Mouse (Mus musculus) heart, postnatal 36 days (tissue): ENCODE measurements at regions not wholly inside any gene's neighbourhood (a gene's known extent, or its start where the extent isn't known, plus 50 kb on each side); places are given as distances from the start of the nearest gene placed in this dataset.
"Not testable (repeated sequence)": the region's sequence is repeated elsewhere in the genome, so short reads cannot be mapped to it uniquely, and the experiment has no call there.

Experiments
- DNase-seq, 2 experiments: peaks; one replicate each; pipeline ENCODE4 v3.0.0; 2021 to 2022
- intact Hi-C: fragments of 180-260 bp; cut with DNase I; formaldehyde crosslinking; loops from one replicate; pipeline ENCODE4 v1.15.1; 2025

GRCm38 (mm10) chr12:27978257-27978931 is 573.8 kb downstream of the Dcdc2c start:
- DNase-seq: no peak
- intact Hi-C loops: no loop called here

GRCm38 (mm10) chr12:27977548-27978256 is 574.5 kb downstream of the Dcdc2c start:
- intact Hi-C loops: no loop called here
- no peak for DNase-seq

GRCm38 (mm10) chr12:27962908-27963307 is 589.3 kb downstream of the Dcdc2c start:
- DNase-seq: no peak
- intact Hi-C loops: no loop called here

GRCm38 (mm10) chr12:27960064-27960463 is 592.1 kb downstream of the Dcdc2c start:
- intact Hi-C loops: no loop called here
- no peak for DNase-seq

- DNase-seq: no peak
- intact Hi-C loops: no loop called here
Observed at GRCm38 (mm10) chr12:27947646-27948045, 604.6 kb downstream of the Dcdc2c start.

GRCm38 (mm10) chr12:27946866-27947459 is 604.6 kb upstream of the Sox11 start:
- no peak for DNase-seq
- intact Hi-C loops: no loop called here

- intact Hi-C loops: no loop called here
- DNase-seq: no peak
Observed at GRCm38 (mm10) chr12:27945411-27945810, 603.0 kb upstream of the Sox11 start.

- DNase-seq: no peak
- intact Hi-C loops: no loop called here
Observed at GRCm38 (mm10) chr12:27941053-27941452, 598.7 kb upstream of the Sox11 start.

GRCm38 (mm10) chr12:27932382-27933140 is 590.2 kb upstream of the Sox11 start:
- intact Hi-C loops: no loop called here
- DNase-seq: no peak

- no peak for DNase-seq
- intact Hi-C loops: no loop called here
Observed at GRCm38 (mm10) chr12:27928366-27928963, 586.1 kb upstream of the Sox11 start.

- intact Hi-C loops: no loop called here
- DNase-seq: no peak
Observed at GRCm38 (mm10) chr12:27926730-27927129, 584.4 kb upstream of the Sox11 start.

GRCm38 (mm10) chr12:27920607-27921006 is 578.2 kb upstream of the Sox11 start:
- intact Hi-C loops: no loop called here
- no peak for DNase-seq

GRCm38 (mm10) chr12:27916401-27916920 is 574.1 kb upstream of the Sox11 start:
- intact Hi-C loops: no loop called here
- peak; percentile 2 to 4 for DNase-seq

GRCm38 (mm10) chr12:27909417-27910100 is 567.2 kb upstream of the Sox11 start:
- no peak for DNase-seq
- intact Hi-C loops: no loop called here

GRCm38 (mm10) chr12:27896682-27897081 is 554.3 kb upstream of the Sox11 start:
- intact Hi-C loops, DNase-seq: not testable (repeated sequence)

- intact Hi-C loops: no loop called here
Observed at GRCm38 (mm10) chr12:27881720-27882119, 539.3 kb upstream of the Sox11 start.

GRCm38 (mm10) chr12:27866421-27866820 is 524.0 kb upstream of the Sox11 start:
- intact Hi-C loops: no loop called here

More at GRCm38 (mm10) chr12:27881720-27882119, 539.3 kb upstream of the Sox11 start:
- no peak for DNase-seq

GRCm38 (mm10) chr12:27849537-27849936 is 507.2 kb upstream of the Sox11 start:
- intact Hi-C loops: no loop called here
- DNase-seq: peak in 1 of 2 experiments; percentile 11

More at GRCm38 (mm10) chr12:27866421-27866820, 524.0 kb upstream of the Sox11 start:
- DNase-seq: no peak

- intact Hi-C loops: no loop called here
- no peak for DNase-seq
Observed at GRCm38 (mm10) chr12:27849099-27849498, 506.7 kb upstream of the Sox11 start.

GRCm38 (mm10) chr12:27848141-27848540 is 505.8 kb upstream of the Sox11 start:
- no peak for DNase-seq
- intact Hi-C loops: no loop called here
